Mouse (Mus musculus) MEL (cell line): ENCODE results near the gene Klhdc4.

ENCODE experiments used
- CTCF ChIP-seq, 3 experiments: IDR thresholded peaks in 2 of 3; conservative IDR thresholded peaks in 1 of 3; 2 replicates each; pipeline ENCODE4 v1.5.1; 2011 to 2012; ENCODE audit warnings: low read length in 3 of 3, low read depth in 2 of 3, mild to moderate bottlenecking in 2 of 3, improper control_type of control experiment in 1 of 3, inconsistent platforms in 1 of 3, mixed read lengths in 1 of 3, moderate library complexity in 1 of 3; ENCODE audit not compliant: control insufficient read depth in 1 of 3, insufficient read depth in 1 of 3, poor library complexity in 1 of 3, severe bottlenecking in 1 of 3
- ELF1 ChIP-seq: IDR thresholded peaks from 2 replicates; pipeline ENCODE4 v1.6.1; 2014; ENCODE audit warnings: low read depth, mild to moderate bottlenecking, inconsistent platforms, low read length, improper control_type of control experiment, moderate library complexity
- GABPA ChIP-seq: IDR thresholded peaks from 2 replicates; pipeline ENCODE4 v1.6.1; 2012; ENCODE audit warnings: low read depth, mild to moderate bottlenecking, inconsistent platforms, low read length, improper control_type of control experiment, moderate library complexity
- HCFC1 ChIP-seq: IDR thresholded peaks from 2 replicates; pipeline ENCODE4 v1.6.1; 2012; ENCODE audit warnings: low read depth, mild to moderate bottlenecking, inconsistent platforms, low read length, improper control_type of control experiment, moderate library complexity
- KAT2A ChIP-seq: conservative IDR thresholded peaks from 2 replicates; pipeline ENCODE4 v1.6.1; 2012; ENCODE audit warnings: low read depth, low read length, improper control_type of control experiment, inconsistent platforms
- MAX ChIP-seq: IDR thresholded peaks from 2 replicates; pipeline ENCODE4 v1.6.1; 2011; ENCODE audit warnings: low read length, improper control_type of control experiment
- MEF2A ChIP-seq: IDR thresholded peaks from 2 replicates; pipeline ENCODE4 v1.6.1; 2014; ENCODE audit warnings: low read depth, mild to moderate bottlenecking, inconsistent platforms, low read length, improper control_type of control experiment; ENCODE audit not compliant: poor library complexity, insufficient replicate concordance, severe bottlenecking; ENCODE audit errors: extremely low read depth
- POLR2A ChIP-seq, 2 experiments: IDR thresholded peaks; 2 replicates each; pipeline ENCODE4 v1.6.1; 2011 to 2012; ENCODE audit warnings: low read length in 2 of 2, mild to moderate bottlenecking in 2 of 2, control low read depth in 1 of 2, improper control_type of control experiment in 1 of 2, low read depth in 1 of 2, moderate library complexity in 1 of 2; ENCODE audit not compliant: control insufficient read depth in 1 of 2, insufficient read depth in 1 of 2, poor library complexity in 1 of 2
- SMC3 ChIP-seq: IDR thresholded peaks from 2 replicates; pipeline ENCODE4 v1.6.1; 2011; ENCODE audit warnings: low read depth, low read length, improper control_type of control experiment
- USF2 ChIP-seq, 2 experiments: IDR thresholded peaks; 2 replicates each; pipeline ENCODE4 v1.6.1; 2011 to 2012; ENCODE audit warnings: improper control_type of control experiment in 2 of 2, low read length in 2 of 2, borderline replicate concordance in 1 of 2, inconsistent platforms in 1 of 2, low read depth in 1 of 2, mild to moderate bottlenecking in 1 of 2; ENCODE audit not compliant: insufficient read depth in 1 of 2
- ZC3H11A ChIP-seq: IDR thresholded peaks from 2 replicates; pipeline ENCODE4 v1.6.1; 2012; ENCODE audit warnings: low read depth, mild to moderate bottlenecking, inconsistent platforms, low read length, improper control_type of control experiment
- ZKSCAN1 ChIP-seq: IDR thresholded peaks from 2 replicates; pipeline ENCODE4 v1.6.1; 2012; ENCODE audit warnings: low read depth, mild to moderate bottlenecking, inconsistent platforms, low read length, improper control_type of control experiment, moderate library complexity

DNA sequence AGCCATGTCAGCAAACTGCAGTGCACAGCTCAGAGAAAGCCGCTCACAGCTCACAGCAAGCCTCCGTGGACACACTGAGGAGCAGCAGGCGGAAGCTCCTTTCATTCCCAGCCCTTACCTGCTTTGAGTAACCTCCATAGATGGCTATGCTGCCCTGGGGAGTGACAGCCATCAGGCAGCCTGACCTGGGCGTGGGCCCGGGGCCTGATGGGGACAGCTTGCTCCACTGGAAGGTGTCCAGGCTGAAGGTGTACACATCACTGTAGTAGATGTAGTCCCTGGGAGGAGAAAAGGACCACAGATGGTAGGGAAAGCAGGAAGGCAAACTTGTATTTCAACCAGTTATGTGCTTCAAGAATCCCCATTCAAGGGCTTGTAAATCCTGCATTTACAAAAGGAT is 24.5 kb downstream of the Klhdc4 start:
- no peak for TF ChIP-seq KAT2A
- no peak for TF ChIP-seq ELF1
- no peak for TF ChIP-seq ZC3H11A
- TF ChIP-seq SMC3: no peak
- TF ChIP-seq POLR2A (IDR thresholded peaks at IDR 0.05; ENCODE audit: control insufficient read depth in 1 of 2, insufficient read depth in 1 of 2, low read depth in 1 of 2, low read length in 2 of 2, poor library complexity in 1 of 2): no peak
- no peak for TF ChIP-seq ZKSCAN1
- TF ChIP-seq HCFC1: no peak
- TF ChIP-seq GABPA: no peak
- no peak for TF ChIP-seq MEF2A
- no peak for TF ChIP-seq USF2 (IDR thresholded peaks at IDR 0.05; ENCODE audit: borderline replicate concordance in 1 of 2, insufficient read depth in 1 of 2, low read depth in 1 of 2, low read length in 2 of 2)
- no peak for TF ChIP-seq CTCF (IDR thresholded peaks at IDR 0.05 in 2 of 3, conservative IDR thresholded peaks at IDR 0.05 in 1 of 3; ENCODE audit: control insufficient read depth in 1 of 3, insufficient read depth in 1 of 3, low read depth in 2 of 3, low read length in 3 of 3, poor library complexity in 1 of 3, severe bottlenecking in 1 of 3)
- TF ChIP-seq MAX: no peak
